Mouse (Mus musculus) mature B cell (primary cell): ENCODE measurements around the gene Zbtb20.

Experiments
- in situ Hi-C: fragments of 300-500 bp; cut with MboI; formaldehyde crosslinking; loops from 2 replicates; pipeline ENCODE4 v1.14.3; 2019

Zbtb20 gene

DNA sequence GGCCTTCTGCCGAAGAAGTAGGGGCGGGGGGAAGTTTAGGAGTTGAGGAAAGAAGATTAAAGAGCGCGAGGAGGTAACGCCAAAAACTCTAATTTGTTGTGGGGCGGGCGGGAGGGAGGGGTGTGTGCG, at the start of gene Zbtb20:
Gene Zbtb20, plus strand, starts transcription at position 30 of the 129 bp plus-strand sequence.
- in situ Hi-C loops: no loop called here

DNA sequence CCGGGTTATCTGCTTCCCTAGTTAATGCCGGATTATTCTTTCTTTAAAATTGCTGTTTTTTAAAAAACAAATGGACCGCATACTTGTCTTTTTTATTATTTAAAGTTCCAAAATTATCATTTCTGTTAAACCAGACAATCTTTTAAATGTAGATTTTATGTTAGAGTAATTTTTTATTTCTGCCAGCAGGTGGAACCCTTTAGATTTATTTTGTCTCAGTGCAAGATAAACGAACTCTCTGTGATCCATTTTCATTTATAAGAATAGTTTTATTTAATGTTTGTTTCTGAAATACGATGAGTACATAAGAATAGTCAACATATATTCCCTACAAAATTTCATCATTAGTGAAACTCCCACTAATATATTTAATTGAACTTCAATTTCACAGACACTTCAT, 39.7 kb upstream of the Zbtb20 start:
- in situ Hi-C loops: no loop called here

DNA sequence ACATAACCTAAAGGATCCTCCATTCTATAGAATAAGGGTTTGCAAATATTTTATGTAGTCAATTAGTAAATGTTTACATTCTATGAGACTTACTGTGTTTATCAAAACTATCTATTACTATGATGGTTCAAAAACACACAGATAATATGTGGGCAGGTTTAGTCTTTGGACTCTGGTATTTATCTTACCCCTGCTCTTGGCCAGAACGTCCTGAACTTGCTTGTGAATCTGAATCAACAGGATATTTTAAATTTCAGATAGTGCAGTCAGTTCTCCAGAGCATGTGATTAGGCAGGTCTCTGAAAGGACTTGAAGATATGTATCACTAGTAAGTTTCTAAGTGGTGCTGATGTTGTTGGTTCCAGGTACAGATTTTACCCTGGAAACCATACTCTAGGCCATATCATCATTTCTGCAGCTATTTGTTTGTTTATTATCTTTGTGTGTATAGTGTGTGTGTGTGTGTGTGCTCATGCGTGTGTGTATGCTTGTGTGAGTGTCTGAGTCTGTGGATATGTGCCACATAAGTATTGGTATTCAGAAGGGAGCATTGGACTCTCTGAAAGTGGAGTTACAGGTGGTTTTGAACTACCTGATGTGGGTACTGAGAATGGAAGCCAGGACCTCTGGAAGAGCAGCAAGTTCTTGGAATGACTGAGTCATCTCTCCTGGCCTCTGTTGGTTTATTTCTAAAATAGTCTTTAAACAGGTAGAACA, 39.1 kb upstream of the Zbtb20 start:
- in situ Hi-C loops: no loop called here

DNA sequence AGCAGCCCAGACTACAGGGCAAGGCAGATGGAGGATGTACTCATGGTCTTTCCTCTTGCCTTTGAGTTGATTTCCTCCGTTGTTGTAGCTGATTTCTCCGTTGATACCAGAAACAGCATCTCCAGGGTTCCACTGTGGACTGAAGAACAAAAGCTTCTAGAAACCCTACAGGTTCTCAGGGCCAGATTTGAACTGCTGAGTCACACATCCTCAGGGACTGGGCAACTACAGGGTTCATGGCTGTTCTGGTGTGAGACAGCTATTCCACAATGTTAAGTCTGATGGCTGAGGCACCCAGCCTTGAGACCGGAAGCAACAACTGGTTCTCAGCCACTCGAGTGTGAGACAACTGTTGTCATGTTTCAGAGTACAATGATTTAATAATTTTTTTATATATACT, 37.5 kb upstream of the Zbtb20 start:
- in situ Hi-C loops: no loop called here

DNA sequence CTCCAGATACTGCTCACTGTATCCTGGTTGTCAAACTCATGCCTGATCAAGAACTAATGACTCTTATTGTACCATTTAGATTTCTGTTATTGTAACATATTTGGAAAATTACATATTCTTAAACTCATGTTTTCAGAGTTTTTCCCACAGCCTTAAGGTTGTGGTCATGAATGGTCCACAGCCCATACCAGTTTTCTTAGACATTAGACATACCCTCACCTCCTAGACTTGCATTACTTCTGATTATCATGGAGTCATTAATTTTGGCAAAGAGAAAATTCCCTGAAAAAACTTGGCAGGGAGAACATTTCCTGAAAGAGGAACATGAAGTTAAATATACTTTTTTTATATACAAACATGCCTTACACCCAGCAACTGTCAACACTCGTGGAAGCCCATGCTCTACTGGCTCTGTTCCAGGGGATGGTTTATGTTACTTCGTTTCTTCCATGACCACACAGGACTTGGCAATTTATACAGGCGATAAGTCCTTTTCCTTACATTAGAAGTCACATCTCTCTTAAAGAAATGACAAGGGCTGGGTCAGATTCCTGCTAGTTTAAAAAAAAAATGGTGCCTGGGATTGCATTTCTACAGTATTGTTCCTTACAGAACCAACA, 18.0 kb upstream of the Zbtb20 start:
- in situ Hi-C loops: no loop called here

DNA sequence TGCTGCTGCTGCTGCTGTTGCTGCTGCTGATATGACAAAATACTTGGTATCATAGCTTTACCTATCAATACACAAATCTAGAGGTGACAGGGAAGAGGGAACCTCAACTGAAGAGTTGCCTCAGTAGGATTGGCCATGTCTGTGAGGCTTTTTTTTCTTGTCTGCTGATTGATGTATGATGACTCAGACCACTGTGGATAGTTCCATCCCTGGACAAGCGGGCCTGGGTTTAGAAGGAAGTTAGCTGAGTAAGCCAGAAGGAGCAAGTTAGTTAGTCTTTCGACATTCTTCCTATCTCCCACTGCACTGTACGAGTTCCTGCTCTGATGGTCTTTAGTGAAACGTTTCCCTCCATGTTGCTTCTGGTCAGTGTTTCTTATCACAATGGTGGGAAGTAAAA, 16.4 kb upstream of the Zbtb20 start:
- in situ Hi-C loops: no loop called here

DNA sequence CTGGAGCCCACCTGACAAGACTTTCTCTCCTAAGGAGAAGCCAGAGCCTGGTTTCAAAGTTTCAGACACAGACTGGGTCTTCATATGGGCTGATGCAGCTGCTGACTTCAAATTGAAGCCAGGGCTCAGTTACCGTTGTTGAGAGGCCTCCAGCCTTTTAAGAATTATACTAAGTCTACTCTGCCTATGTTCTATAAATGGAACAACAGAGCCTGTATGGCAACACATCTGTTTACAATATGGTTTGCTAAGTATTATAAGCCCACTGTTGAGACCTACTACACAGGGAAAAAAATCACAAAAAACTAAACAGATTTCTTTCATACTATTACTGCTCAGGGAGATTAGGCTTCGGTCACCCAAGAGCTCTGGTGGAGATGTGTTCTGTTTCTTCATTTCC, 12.4 kb upstream of the Zbtb20 start:
- in situ Hi-C loops: no loop called here

DNA sequence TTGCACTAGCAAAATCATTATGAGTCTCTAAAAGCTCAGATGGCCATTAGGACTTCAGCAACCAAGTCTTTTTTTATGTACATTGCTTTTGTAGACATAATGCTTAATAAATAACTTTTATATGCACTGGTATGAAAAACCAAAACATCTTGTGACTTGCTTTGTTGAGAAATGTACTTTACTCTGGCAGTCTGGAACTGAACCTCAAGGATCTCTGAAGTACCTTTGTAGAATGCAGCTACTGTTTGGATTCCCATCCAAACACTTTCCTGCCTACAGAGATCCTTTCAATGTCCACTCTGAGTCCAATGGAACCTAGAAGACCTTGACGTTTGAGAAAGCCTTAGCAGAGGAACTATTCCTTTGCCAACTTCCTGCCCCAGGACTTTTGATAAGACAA, 9.6 kb upstream of the Zbtb20 start:
- in situ Hi-C loops: no loop called here

DNA sequence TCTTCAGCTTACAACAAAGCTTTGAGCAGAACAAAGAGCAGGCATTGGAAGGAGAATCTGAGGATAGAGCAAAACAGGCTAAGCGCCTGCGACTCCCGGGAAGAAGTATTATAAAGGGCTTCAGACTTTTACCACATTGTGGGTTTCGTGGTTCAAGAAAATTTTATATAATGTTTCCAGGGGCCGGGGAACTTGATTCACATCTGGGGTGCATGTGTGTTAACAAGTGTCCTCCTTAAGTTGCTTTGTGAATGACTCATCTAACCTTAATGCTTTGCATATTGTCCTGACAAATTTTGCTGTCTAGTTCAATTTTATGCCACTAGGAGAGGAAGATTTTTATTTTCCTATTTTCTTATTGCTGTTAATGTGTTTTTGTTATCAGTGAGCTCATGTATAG, 3.6 kb upstream of the Zbtb20 start:
- in situ Hi-C loops: no loop called here

DNA sequence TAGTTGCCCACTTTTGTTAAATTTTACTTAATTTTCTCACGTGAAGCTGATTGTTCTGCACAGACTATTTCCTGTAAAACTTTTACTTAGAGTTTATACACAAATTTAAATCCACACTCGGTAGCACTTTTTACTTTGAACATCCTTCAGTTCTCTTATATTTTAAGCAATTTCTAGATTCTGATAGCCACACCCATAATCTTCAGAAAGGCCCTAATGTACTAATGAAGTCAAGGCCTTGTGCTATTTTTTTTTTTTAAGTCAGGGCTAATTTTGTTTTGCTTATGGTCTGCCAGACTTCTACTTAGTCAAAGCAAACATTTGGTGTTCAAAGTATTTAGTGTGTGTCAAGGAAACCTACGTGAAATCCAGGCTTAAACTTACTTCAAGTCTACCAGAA, 1.7 kb upstream of the Zbtb20 start:
- in situ Hi-C loops: no loop called here

DNA sequence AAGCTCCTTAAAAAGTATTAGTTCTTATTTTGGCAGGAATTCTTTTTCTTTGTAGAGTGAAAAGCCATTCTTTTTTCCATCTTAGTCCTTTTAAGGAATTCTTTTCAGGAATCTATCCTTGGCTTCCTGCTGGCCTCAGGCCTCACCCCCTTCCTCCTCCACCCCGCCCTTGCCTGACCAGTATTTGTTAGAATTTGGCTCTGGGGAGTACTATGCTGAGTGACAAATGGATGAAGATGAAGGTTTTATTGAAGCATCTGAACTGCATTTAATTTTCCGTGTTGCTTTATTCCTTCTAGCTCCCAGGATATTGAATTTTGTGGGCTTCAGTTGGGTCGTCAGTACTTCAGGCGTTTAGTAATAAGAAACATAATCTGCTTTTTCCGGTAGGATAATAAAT, 1.2 kb upstream of the Zbtb20 start:
- in situ Hi-C loops: no loop called here

DNA sequence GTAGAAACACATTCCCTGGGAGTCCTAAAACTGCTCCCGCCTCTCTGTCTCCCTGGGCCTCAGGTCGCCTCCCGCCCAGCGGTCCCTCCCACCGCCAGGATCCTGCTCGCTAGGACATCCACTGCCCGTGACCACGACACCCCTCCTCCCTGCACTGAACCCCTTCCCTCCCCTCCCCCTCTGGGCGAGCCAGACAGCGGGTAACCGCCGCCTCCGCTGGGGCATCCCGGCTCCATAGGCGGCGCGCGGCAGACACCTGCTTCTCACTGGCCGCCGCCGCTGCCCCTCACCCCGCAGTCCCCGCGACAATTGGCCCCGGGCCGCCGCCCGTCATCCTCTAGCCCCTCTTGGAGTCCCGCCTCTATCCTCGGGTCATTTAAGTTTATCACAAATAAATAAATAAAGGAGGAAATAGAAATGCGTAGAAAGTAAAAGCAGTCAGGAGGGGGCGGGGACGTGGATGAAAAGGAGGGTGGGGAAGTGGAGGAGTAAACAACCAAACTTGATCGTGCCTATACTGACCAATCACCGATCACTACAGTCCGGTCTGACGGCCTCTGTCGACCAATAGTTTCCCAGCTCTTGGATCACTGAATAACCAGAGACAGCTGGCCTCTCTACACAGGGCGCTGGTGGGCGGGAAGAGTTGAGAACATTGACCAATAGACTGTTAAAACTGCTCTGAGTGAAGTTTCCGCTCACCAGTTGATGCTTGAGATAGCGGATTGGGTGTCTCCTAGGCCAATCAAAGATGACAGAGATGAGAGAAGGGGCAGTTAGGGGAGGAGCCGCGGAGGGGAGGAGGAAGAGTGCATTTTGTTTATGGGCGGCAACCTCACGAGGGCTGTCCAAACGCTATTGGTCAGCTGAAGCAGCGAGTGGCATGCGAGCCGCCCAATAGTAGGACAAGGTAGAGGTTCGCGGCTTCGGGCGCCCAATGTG, 500 bp upstream of the Zbtb20 start:
- in situ Hi-C loops: no loop called here

DNA sequence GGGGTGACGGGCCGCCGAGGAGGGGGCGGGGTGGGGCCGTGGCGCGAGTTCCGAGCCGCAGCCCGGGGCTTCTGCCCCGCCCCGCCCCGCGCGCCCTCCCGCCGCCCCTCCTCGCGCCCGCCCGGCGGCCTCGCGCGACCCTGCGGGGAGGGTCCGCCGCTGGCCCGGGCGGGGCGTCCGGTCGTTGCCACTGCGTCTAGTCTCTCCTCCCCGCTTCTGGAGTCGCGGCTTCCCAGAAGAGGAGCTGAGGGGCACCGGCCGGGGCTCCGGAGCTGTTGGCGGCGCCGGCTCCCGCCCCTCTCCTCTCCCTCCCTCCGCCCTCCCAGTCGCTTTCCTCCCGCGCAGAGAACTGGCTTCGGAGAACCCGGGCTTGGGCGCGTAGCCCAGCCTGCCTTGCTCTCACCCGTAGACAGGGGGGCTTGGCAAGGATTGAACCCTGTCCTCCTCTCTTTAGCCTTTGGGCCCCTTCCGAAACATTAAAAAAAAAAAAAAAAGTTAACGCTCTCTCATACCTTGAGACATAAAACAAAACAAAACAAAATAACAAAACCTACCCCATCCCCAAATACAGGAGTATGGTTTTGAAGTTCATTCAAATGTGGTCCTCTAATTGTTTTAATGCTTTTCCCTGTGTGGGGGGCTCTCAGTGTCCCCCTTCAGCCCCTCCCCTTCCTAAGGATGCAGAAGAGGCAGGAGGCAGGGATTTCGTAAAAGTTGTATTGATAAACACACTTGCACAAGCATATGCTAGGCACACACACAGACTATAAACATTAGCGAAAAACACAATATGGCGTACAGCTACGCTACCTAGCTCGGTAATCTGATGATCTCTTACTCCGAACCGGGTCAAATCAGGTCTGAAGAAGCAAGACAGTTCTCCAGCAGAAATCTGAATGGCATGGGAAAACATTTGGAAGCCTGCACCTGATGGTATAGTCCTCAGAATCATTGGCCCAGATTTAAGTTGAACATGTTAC, 630 bp downstream of the Zbtb20 start:
- in situ Hi-C loops: no loop called here

DNA sequence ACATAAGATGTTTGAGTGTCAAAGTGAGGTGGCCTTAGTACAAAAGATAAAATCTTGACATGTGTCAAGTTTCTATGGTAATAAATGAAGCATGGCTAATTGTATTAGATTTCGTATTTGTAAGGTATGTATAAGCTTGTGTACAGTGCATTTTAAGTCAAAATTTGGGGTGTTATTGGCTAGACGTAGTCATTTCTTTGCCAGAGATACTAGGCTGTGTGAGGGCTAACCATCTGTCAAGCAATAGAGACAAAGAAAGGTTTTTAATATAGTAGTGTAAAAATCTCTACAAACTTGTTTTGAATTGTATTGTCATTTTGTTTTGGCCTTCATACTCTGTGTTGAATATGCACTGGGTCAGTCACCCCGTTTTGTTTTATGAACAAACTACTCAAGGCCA, 4.4 kb downstream of the Zbtb20 start:
- in situ Hi-C loops: no loop called here

DNA sequence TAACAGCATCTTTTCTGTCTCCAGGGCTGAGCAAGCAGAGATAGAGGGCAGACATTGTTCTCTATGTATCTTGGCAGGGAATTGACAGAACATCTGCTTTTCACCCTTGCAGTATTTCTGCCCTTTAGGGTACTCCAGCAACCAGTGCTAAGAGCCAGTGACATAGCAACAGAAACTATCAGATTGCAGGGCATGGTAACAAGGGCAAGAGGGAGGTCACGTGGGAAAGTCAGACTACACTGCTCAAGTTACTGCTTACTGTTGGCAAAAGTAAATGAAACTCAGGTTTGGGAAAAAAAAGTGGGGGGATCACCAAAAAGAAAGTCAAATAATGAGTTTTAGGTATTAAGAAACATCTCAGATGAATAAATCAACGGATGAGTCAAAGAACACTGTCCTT, 9.9 kb downstream of the Zbtb20 start:
- in situ Hi-C loops: no loop called here

DNA sequence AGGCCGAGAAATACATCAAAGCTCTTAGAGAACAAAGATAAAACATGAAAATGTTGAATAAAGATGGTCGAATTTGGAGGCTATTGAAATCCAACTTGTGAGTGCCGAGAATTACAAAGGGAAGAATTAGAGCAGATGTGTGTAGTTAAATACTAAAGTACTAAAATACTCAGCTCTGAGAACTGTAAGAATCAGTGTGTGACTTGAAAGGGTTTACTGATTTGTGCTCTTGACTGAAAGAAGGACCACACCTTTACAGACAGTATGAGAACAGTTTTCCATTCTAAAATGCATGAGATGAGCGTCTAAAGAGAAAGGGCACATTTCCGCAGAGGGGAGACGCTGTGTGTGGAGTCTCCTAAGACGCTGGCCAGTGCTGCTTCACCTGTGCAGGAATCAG, 10.3 kb downstream of the Zbtb20 start:
- in situ Hi-C loops: no loop called here

DNA sequence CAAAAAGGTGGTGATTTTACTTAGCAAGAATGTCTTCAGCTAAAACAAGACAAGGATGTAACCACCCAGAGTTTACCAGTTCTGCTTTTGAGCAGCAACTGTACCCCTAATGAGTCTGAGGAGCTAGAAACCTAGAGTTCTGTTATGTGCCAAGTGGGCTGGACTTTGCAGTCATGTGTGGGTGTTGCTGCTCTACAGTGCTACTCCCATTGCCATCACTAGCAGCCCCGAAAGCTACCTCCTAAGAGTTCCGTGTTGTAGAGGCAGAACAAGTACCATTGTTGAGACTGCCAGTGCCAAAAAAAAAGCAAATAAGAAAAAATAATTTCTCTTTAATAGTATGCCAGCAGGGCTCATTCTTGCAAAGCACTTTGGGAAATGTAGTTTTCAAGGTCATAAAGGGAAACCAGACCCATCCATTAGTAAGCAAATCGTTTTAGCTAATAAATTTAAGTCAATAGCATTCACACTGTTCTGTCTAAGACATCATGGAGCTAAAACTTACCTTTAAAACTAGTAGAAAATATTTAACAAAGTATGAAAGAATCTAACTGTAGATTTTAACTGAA, 21.5 kb downstream of the Zbtb20 start:
- in situ Hi-C loops: no loop called here

DNA sequence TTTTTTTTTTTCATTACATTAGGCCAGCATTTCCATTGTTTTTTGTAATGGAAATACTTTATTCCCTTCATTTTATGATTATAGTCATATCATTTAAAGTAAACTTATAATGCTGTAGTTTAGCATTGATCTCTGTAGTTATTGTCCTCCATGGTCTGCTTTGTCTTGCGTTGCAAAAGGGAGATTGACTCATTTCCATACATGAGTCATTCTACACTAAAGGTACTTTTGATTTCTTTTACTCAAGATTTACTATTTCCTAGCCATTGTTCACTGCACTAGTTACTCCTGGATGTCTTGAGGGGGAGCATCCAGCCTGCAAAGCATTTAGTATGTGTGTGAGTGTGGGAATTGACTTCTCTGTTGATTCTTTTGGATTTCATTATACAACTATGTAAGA, 24.6 kb downstream of the Zbtb20 start:
- in situ Hi-C loops: no loop called here

DNA sequence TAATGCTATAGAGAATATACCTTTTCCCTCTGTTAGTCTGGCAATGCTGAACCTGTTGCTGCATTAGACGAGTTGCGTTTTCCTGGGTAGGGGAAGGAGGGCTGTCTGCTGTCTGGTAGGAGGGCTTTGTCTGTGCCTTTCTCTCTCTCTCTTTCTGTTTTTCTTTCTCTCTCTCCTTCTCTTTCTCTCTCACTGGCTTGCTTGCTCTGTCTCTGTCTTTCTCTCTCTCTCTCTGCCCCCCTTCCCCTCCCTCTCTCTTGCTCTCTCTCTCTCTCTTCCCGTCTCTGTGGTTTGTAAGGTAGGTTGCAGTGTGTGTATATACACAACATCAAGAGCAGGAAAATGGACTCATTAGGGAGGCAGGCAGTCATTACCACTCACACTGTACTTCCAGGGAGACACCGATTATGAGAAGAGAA, 31.6 kb downstream of the Zbtb20 start:
- in situ Hi-C loops: no loop called here

DNA sequence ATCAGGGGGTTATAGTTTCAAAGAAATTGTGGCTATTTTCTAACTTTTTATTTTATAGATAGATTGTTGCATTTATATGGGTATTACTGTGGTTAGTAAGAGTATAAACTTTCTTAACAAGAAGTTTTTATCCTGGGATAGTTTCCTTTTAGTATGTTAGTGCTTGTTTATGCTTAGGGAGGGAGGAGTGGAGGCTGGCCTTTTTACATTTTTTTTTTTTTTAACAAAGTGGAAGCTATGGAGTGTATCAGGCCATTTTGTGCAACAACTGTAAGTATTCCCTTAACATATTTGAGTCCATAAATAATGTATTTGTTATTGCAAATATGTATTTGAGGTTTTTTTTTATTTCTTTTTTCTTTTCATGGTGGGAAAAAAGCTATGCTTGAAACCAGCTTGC, 32.7 kb downstream of the Zbtb20 start:
- in situ Hi-C loops: no loop called here

DNA sequence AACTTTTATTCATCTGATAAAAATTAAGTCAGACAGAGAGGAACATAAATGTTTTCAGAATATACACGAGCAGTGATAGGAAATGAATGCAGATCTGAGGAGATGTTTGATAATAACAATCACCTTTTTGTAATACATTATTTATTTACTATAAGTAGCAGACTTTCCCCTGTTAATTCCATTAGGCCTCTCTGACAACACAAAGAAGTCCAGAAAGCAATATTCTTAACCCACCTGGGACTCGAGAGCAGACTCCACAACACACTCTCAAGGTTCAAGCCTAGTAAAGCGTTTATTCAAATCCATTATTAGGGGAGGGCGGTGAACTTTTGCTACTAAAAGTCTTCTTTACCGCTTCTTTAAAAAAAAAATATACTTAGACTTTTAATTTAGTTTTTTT, 33.2 kb downstream of the Zbtb20 start:
- in situ Hi-C loops: no loop called here

DNA sequence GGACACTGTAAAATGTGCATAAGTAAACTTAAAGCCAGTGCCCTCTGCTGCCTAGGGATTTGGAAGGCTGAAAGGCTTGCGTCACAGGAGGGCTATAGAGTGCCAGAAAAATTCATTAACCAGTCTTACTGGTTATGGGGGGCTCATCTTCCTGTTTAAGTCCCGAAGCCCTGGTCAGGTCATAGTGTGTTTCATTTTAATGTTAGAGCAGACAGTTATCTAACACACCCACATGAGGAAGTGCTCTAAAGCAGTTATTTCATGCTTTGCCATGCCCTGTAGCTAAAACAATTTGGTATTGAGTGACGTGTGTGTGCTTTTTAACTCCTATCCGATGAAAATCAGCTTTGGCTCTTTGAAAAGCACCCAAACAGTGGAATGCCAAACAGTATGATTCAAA, 34.3 kb downstream of the Zbtb20 start:
- in situ Hi-C loops: no loop called here
